Mouse (Mus musculus): ENCODE measurements around the gene Lpp. TPM values are rescaled to one million over a fixed set of nuclear protein-coding genes. Genes with fewer than 3 reads are reported as not detected.

Lpp gene
- total and polyA plus RNA-seq, 3 experiments: not detected

- Histone ChIP-seq H3K79me2 (ENCODE audit: control insufficient read depth, insufficient read depth, low read length, poor library complexity) (no peaks in the 10 kb centered on the region), H3K36me3 (ENCODE audit: control insufficient read depth in 1 of 2, insufficient read depth in 2 of 2, low read length in 2 of 2) (no peaks in the 10 kb centered on the region), H3K9ac (ENCODE audit: control insufficient read depth, low read depth, low read length, poor library complexity, severe bottlenecking) (no peak overlapping the region), H3K4me3 (ENCODE audit: control insufficient read depth in 1 of 2, insufficient read depth in 1 of 2, low read depth in 2 of 2, low read length in 2 of 2) (no peak overlapping the region), H3K4me1 (ENCODE audit: control insufficient read depth in 1 of 2, insufficient read depth in 2 of 2, low read length in 2 of 2) (no peaks in the 10 kb centered on the region), H3K27ac (ENCODE audit: control insufficient read depth, low read depth, low read length) (no peak overlapping the region), H3K9me3 (replicated peaks; ENCODE audit: insufficient read depth, low read length) (no peaks in the 10 kb centered on the region), H3K27me3 (ENCODE audit: control insufficient read depth in 1 of 2, insufficient read depth in 2 of 2, low read length in 2 of 2) (no peaks in the 10 kb centered on the region)
- no peak for DNase-seq (ENCODE audit: low read depth, low spot score)
- TF ChIP-seq TAL1 (IDR thresholded peaks at IDR 0.05; ENCODE audit: low read length): no peak
- TF ChIP-seq NRF1 (IDR thresholded peaks at IDR 0.05; ENCODE audit: insufficient read depth, low read depth, low read length, poor library complexity, severe bottlenecking): no peak
- no peak for TF ChIP-seq MAZ (IDR thresholded peaks at IDR 0.05; ENCODE audit: low read depth, low read length)
- no peak for TF ChIP-seq ZNF384 (IDR thresholded peaks at IDR 0.05; ENCODE audit: low read depth, low read length)
- TF ChIP-seq USF2 (IDR thresholded peaks at IDR 0.05; ENCODE audit: borderline replicate concordance in 1 of 2, insufficient read depth in 1 of 2, low read depth in 1 of 2, low read length in 2 of 2): no peak
- no peak for TF ChIP-seq TCF12 (IDR thresholded peaks at IDR 0.05; ENCODE audit: low read depth, low read length)
- TF ChIP-seq CHD2 (IDR thresholded peaks at IDR 0.05; ENCODE audit: low read length): no peak
- TF ChIP-seq MAX (IDR thresholded peaks at IDR 0.05; ENCODE audit: low read length): no peak
- TF ChIP-seq BHLHE40 (IDR thresholded peaks at IDR 0.05; ENCODE audit: borderline replicate concordance, low read depth, low read length): no peak
- no peak for TF ChIP-seq TBP (IDR thresholded peaks at IDR 0.05; ENCODE audit: low read depth, low read length)
These were observed 263.4 kb downstream of the Lpp start for GRCm38 (mm10) chr16:24656752-24657151.

- no peak overlapping the region for H3K27ac ChIP-seq (ENCODE audit: control insufficient read depth, low read depth, low read length)
- H3K4me1 ChIP-seq (ENCODE audit: control insufficient read depth in 1 of 2, insufficient read depth in 2 of 2, low read length in 2 of 2): no peaks in the 10 kb centered on the region
- H3K36me3 ChIP-seq (ENCODE audit: control insufficient read depth in 1 of 2, insufficient read depth in 2 of 2, low read length in 2 of 2): no peaks in the 10 kb centered on the region
- H3K9me3 ChIP-seq (replicated peaks; ENCODE audit: insufficient read depth, low read length): no peaks in the 10 kb centered on the region
- TF ChIP-seq NRF1 (IDR thresholded peaks at IDR 0.05; ENCODE audit: insufficient read depth, low read depth, low read length, poor library complexity, severe bottlenecking) (no peak), RCOR1 (IDR thresholded peaks at IDR 0.05; ENCODE audit: low read depth, low read length) (no peak), JUND (IDR thresholded peaks at IDR 0.05; ENCODE audit: low read depth, low read length) (no peak), E2F4 (IDR thresholded peaks at IDR 0.05; ENCODE audit: borderline replicate concordance, low read depth, low read length) (no peak), POLR2AphosphoS2 (IDR thresholded peaks at IDR 0.05; ENCODE audit: low read length) (no peak), CHD2 (IDR thresholded peaks at IDR 0.05; ENCODE audit: low read length) (no peak), MXI1 (IDR thresholded peaks at IDR 0.05; ENCODE audit: low read depth, low read length) (no peak), HCFC1 (IDR thresholded peaks at IDR 0.05; ENCODE audit: low read depth, low read length) (no peak), TBP (IDR thresholded peaks at IDR 0.05; ENCODE audit: low read depth, low read length) (no peak), MAFK (IDR thresholded peaks at IDR 0.05; ENCODE audit: borderline replicate concordance, low read depth, low read length) (no peak), POLR2A (IDR thresholded peaks at IDR 0.05; ENCODE audit: control insufficient read depth in 1 of 2, insufficient read depth in 1 of 2, low read depth in 1 of 2, low read length in 2 of 2, poor library complexity in 1 of 2) (no peak), GABPA (IDR thresholded peaks at IDR 0.05; ENCODE audit: low read depth, low read length) (no peak), ZMIZ1 (IDR thresholded peaks at IDR 0.05; ENCODE audit: low read depth, low read length) (no peak), UBTF (IDR thresholded peaks at IDR 0.05; ENCODE audit: borderline replicate concordance, insufficient read depth, low read depth, low read length) (no peak), BHLHE40 (IDR thresholded peaks at IDR 0.05; ENCODE audit: borderline replicate concordance, low read depth, low read length) (no peak), EP300 (IDR thresholded peaks at IDR 0.05; ENCODE audit: low read depth in 1 of 2, low read length in 2 of 2) (no peak), SIN3A (IDR thresholded peaks at IDR 0.05; ENCODE audit: low read length) (no peak), CHD1 (IDR thresholded peaks at IDR 0.05; ENCODE audit: low read depth, low read length) (no peak), SMC3 (IDR thresholded peaks at IDR 0.05; ENCODE audit: low read depth, low read length) (no peak), GATA1 (IDR thresholded peaks at IDR 0.05; ENCODE audit: low read depth, low read length) (no peak)
- no peaks in the 10 kb centered on the region for H3K79me2 ChIP-seq (ENCODE audit: control insufficient read depth, insufficient read depth, low read length, poor library complexity)
- DNase-seq (ENCODE audit: low read depth, low spot score): no peak
- no peak overlapping the region for H3K4me3 ChIP-seq (ENCODE audit: control insufficient read depth in 1 of 2, insufficient read depth in 1 of 2, low read depth in 2 of 2, low read length in 2 of 2)
- H3K27me3 ChIP-seq (ENCODE audit: control insufficient read depth in 1 of 2, insufficient read depth in 2 of 2, low read length in 2 of 2): no peaks in the 10 kb centered on the region
- no peak overlapping the region for H3K9ac ChIP-seq (ENCODE audit: control insufficient read depth, low read depth, low read length, poor library complexity, severe bottlenecking)
These were observed 265.7 kb downstream of the Lpp start for GRCm38 (mm10) chr16:24659049-24659448.
